Mouse (Mus musculus): ENCODE measurements at regions not wholly inside any gene's neighbourhood (a gene's known extent, or its start where the extent isn't known, plus 50 kb on each side); places are given as distances from the start of the nearest gene placed in this dataset.
A peak's percentile ranks its signal among the peaks of the same experiment; 100 is the strongest.

DNA sequence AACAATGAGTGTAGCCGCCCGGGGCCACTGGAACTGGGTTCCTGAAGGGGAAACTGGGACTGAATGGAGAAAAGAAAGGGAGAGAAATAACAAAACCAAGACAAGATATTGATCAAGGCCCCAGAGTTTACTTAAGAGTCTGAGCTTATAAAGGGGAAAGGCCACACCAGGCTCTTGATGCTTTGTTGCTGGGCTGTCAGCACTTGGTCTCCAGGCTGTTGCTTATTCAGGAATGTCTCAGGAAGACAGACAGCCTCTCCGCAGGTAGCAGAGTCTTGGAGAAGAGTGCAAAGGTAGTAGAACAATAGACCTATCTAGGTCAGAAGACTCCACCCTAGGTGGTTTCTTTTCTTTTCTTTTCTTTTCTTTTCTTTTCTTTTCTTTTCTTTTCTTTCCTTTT is 263.4 kb downstream of the Col12a1 start:
- DNase-seq: no peak

- no peak for DNase-seq
Observed at GRCm38 (mm10) chr9:79479118-79479517, 239.5 kb downstream of the Col12a1 start.

- no peak for DNase-seq
Observed at GRCm38 (mm10) chr9:79500253-79500652, 218.4 kb downstream of the Col12a1 start.

DNA sequence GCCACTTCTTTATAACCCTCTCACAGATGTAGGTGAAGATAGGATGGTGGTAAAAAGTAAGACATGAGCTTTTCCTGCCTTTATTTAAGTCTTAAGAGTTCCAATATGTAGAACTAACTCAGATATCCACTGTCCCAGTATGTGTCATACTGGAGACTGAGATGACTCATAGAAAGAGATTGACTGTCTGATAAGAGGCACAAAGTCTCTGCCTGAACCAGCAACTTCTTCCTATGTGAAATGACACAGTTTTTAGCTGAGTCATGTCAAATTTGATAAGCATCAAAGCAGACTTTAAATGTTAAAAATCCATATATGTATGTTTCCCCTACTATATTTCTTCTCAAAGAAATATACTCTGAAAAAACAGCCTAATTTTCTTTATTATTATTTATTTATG is 216.6 kb downstream of the Col12a1 start:
- DNase-seq: no peak

- DNase-seq: no peak
Observed at GRCm38 (mm10) chr9:79516384-79516783, 202.2 kb downstream of the Col12a1 start.

- no peak for DNase-seq
Observed at GRCm38 (mm10) chr9:79517461-79517860, 201.2 kb downstream of the Col12a1 start.

GRCm38 (mm10) chr9:79518640-79519039 is 200.0 kb downstream of the Col12a1 start:
- no peak for DNase-seq

- DNase-seq: no peak
Observed at GRCm38 (mm10) chr9:79520498-79520897, 198.1 kb downstream of the Col12a1 start.

GRCm38 (mm10) chr9:79523054-79523453 is 195.6 kb downstream of the Col12a1 start:
- no peak for DNase-seq

DNA sequence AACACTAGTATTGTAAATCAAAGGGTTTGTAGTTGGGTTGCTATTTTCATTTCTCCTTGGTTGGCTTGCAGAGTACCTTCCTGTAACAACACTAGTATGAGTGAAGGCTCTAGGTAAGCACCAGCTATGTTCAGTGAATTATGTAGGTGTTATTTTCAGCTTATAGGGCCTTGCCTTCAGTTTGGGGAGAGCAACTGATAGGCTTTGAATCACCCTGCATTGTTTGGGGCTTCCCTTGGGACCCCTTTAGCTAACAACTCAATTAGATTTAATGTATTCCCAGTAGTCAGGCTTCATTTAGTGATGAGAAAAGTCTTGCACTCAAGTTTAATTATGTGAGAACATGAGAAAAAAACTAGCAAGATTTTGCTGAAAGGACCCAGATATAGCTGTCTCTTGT is 193.6 kb downstream of the Col12a1 start:
- no peak for DNase-seq

DNA sequence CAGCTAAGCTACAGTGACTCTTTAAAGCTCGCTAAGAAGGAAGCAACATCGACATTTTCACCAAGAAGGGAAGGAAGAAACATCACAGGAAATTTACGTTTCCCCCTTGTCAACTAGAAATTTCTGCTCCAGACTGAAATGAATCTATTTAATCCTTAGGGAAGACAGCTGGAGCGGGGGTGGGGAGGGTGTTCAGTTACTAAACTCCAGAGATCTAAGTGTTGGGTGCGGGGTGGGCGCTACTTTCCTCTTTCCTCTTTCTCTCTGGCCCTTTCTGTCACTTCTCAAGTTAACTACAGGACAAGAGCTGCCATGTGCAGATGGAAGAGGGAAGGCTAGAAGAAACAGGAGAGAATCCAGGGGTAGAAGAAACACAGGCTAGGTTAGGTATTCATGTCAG is 192.2 kb downstream of the Col12a1 start:
- peak; percentile 42 for DNase-seq

DNA sequence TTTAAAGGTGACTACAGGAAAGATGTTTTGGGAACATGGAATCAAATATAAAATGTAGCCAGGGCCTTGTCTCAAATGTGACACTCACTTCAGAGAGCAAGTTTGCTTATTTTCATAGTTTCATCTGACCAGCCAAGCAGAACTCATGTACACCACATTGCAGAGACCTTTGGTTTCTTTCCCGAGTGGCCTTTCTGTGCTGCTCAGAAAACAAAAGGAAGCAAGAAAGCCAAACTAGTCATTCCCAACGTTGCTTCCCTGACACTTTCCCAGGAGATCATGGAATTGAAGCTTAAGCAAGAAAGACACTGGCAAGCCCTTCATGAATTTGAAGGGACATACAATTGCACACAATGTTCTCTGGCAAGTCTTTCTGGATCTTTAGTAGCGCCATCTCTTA is 191.3 kb downstream of the Col12a1 start:
- no peak for DNase-seq

All from embryo, embryonic 11 days (tissue).